Mouse (Mus musculus) hindbrain, embryonic 16.5 days (tissue): Measurements from ENCODE around the gene Arhgap17. TPM values are rescaled to one million over a fixed set of nuclear protein-coding genes. Genes with fewer than 3 reads are reported as not detected.

Experiments
- ATAC-seq: fragments of 200-750 bp; cut with Nextera tagmentation; 2 replicates; pipeline ENCODE4 v1.8.0; 2017; ENCODE audit warnings: moderate TSS enrichment, moderate library complexity
- H3K27ac ChIP-seq: fragments of 300-500 bp; sonication (generic); 2 replicates; pipeline ENCODE4 v1.5.1; 2014; ENCODE audit warnings: low read depth, mild to moderate bottlenecking, control low read depth, low read length, moderate library complexity
- H3K27me3 ChIP-seq: fragments of 300-500 bp; sonication (generic); replicated peaks from 2 replicates; pipeline ENCODE4 v1.6.1; 2014; ENCODE audit warnings: low read length; ENCODE audit not compliant: control insufficient read depth, insufficient read depth
- H3K36me3 ChIP-seq: fragments of 300-500 bp; sonication (generic); 2 replicates; pipeline ENCODE4 v1.6.1; 2014; ENCODE audit warnings: mild to moderate bottlenecking, low read length, moderate library complexity, mixed read lengths; ENCODE audit not compliant: control insufficient read depth, insufficient read depth
- H3K4me1 ChIP-seq: fragments of 300-500 bp; sonication (generic); 2 replicates; pipeline ENCODE4 v1.6.1; 2014; ENCODE audit warnings: low read depth, low read length; ENCODE audit not compliant: control insufficient read depth, insufficient read depth
- H3K4me2 ChIP-seq: fragments of 300-500 bp; sonication (generic); 2 replicates; pipeline ENCODE4 v1.6.1; 2014; ENCODE audit warnings: mild to moderate bottlenecking, low read length, control low read depth, moderate library complexity
- H3K4me3 ChIP-seq: fragments of 300-500 bp; sonication (generic); 2 replicates; pipeline ENCODE4 v1.5.1; 2014; ENCODE audit warnings: mild to moderate bottlenecking, low read length, control low read depth, moderate library complexity
- H3K9ac ChIP-seq: fragments of 300-500 bp; sonication (generic); 2 replicates; pipeline ENCODE4 v1.6.1; 2014; ENCODE audit warnings: low read depth, mild to moderate bottlenecking, control low read depth, low read length, moderate library complexity
- H3K9me3 ChIP-seq: fragments of 300-500 bp; sonication (generic); 2 replicates; pipeline ENCODE4 v1.6.1; 2014; ENCODE audit warnings: mild to moderate bottlenecking, low read length, moderate library complexity; ENCODE audit not compliant: control insufficient read depth
- WGBS: fragments of 180-500 bp; shearing (Covaris S2); extraction: QIAGEN DNeasy Blood & Tissue Kit; methylation state at CpG from one replicate; pipeline ENCODE4 v1.1.7; 2014; 5-methylcytosine and 5-hydroxymethylcytosine counted together
- polyA plus RNA-seq: library from polyadenylated mRNA; unstranded; fragments of >200 nt; fragmentation: Nextera tagmentation; extraction: Ambion mirVana; gene quantifications from 2 replicates; pipeline ENCODE4 v1.2.1, GENCODE M21; 2015

The Arhgap17 gene
- polyA plus RNA-seq, 1 experiment from 2014 or later: 8.8 TPM

DNA sequence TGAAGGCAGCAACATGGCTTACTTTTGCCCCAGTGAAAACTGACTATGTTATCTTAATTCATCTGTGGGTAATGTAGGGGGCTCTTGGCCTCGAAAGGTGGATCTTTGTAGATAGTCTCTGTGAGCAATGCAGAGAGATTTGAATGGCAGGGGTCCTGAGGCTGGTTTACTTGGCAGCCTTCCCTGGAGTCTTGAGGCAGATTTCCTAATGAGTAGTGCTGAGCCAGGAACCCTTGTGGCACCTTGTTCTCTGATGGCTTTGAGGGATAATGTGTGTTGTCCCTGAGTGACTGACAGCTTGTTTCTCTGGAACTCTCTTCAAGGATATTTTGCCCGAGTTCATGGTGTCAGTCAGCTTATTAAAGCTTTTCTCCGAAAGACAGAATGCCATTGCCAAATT is 31.4 kb upstream of the Arhgap17 start:
- Histone ChIP-seq H3K4me1 (no peaks in the 10 kb centered on the region), H3K4me2 (no peak overlapping the region), H3K9ac (no peak overlapping the region), H3K4me3 (no peak overlapping the region), H3K27me3 (no peaks in the 10 kb centered on the region), H3K27ac (no peak overlapping the region), H3K36me3 (0 out of 2 replicates have a peak, but pooled peaks cover 8% of the 10 kb centered on the region), H3K9me3 (no peaks in the 10 kb centered on the region)
- WGBS: 73% methylated on average over 3 of the region's 3 CpGs
- ATAC-seq: no peak

DNA sequence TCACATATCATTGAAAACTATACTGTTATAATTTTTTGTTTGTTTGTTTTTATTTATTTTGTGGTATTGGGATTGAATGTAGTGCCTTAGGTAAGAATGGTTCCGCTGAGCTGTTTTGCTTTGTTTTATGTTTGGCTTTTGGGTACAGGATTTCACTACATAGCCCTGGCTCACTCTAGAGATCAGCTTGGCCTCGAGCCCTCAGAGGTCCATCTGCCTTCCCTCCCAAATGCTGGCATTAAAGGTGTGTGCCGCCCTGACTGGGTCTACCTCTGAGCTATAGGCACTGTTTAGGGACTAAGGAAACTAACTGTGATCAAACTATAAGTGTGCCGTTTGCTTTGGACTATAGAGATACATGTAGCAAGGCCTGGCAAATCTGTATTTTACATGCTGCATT is 29.6 kb upstream of the Arhgap17 start:
- no peak overlapping the region for H3K4me2 ChIP-seq
- H3K4me1 ChIP-seq: no peaks in the 10 kb centered on the region
- H3K9ac ChIP-seq: no peak overlapping the region
- no peak for ATAC-seq
- WGBS: 85% methylated on average over 4 of the region's 4 CpGs
- no peaks in the 10 kb centered on the region for H3K9me3 ChIP-seq
- H3K36me3 ChIP-seq: 0 out of 2 replicates have a peak, but pooled peaks cover 2% of the 10 kb centered on the region
- no peak overlapping the region for H3K27ac ChIP-seq
- no peaks in the 10 kb centered on the region for H3K27me3 ChIP-seq
- no peak overlapping the region for H3K4me3 ChIP-seq

DNA sequence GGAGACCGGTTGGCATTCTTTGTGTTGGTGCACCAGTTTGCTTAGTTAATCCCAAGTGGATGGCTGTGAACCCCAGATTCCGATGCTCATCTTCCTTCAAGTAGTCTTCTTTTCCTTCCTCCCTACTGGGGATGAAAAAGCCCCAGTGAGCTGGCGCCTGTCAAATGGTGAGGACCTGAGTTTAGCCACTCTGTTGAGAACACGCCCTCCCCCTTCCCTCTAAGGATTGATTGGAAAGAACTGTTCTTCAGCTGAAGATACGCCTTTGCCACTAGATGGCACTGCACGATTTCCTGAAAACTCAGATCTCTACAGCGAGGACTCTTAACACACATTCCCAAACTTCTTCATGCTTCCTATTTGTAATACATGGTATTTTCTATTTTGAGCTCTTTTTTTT is 29.1 kb upstream of the Arhgap17 start:
- H3K27ac ChIP-seq: no peak overlapping the region
- 24% methylated on average over 7 of the region's 7 CpGs for WGBS
- no peak overlapping the region for H3K9ac ChIP-seq
- no peaks in the 10 kb centered on the region for H3K27me3 ChIP-seq
- ATAC-seq: 0 out of 2 replicates have a peak, but pooled peaks have one; percentile 54
- H3K36me3 ChIP-seq: 0 out of 2 replicates have a peak, but pooled peaks cover 2% of the 10 kb centered on the region
- no peaks in the 10 kb centered on the region for H3K9me3 ChIP-seq
- H3K4me3 ChIP-seq: no peak overlapping the region
- no peaks in the 10 kb centered on the region for H3K4me1 ChIP-seq
- H3K4me2 ChIP-seq: no peak overlapping the region

DNA sequence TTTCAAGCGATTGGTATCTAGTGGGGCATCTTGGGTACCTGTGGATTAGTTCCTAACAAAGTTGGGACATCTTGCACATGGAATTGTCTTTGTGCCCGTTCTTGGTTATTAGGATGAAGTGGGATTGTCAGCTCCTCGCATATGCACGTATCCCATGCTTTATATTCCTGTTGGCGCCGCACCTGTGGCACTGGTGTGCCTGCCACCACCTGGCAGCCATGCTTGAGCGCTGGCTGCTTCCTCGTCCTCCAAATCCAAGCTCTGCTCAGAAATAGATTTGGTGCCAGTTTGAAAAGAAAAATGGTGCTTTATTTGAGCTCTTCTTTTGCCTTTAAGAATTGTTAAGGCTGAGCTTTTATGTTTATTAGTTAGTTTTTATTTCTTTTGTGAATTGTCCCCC is 28.2 kb upstream of the Arhgap17 start:
- H3K36me3 ChIP-seq: 0 out of 2 replicates have a peak, but pooled peaks cover 1% of the 10 kb centered on the region
- H3K27me3 ChIP-seq: no peaks in the 10 kb centered on the region
- no peak overlapping the region for H3K4me2 ChIP-seq
- H3K27ac ChIP-seq: no peak overlapping the region
- WGBS: 88% methylated on average over 8 of the region's 8 CpGs
- H3K4me1 ChIP-seq: no peaks in the 10 kb centered on the region
- no peak overlapping the region for H3K9ac ChIP-seq
- no peaks in the 10 kb centered on the region for H3K9me3 ChIP-seq
- H3K4me3 ChIP-seq: no peak overlapping the region
- no peak for ATAC-seq

DNA sequence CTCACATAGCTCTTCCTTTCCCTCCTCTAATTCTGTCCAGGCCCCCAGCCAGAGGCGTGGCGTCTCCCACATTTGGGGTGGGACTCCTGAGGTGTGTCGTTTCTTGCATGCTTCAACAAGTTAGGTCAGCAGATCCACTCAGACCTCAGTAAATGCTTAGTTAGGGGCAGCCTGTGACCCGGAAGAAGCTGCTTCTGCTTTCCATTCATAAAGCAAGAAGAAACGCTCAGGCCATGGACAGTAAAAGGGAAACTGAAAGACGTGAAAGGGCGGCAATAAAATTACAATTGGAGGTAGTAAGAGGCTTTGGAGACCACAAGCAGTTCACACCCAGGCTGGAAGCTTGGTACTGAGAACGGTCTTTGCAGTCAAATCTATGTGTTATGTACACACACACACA is 27.7 kb upstream of the Arhgap17 start:
- no peak overlapping the region for H3K4me3 ChIP-seq
- no peaks in the 10 kb centered on the region for H3K9me3 ChIP-seq
- H3K4me1 ChIP-seq: no peaks in the 10 kb centered on the region
- H3K9ac ChIP-seq: no peak overlapping the region
- WGBS: 82% methylated on average over 8 of the region's 8 CpGs
- ATAC-seq: no peak
- no peak overlapping the region for H3K27ac ChIP-seq
- H3K27me3 ChIP-seq: no peaks in the 10 kb centered on the region
- no peaks in the 10 kb centered on the region for H3K36me3 ChIP-seq
- no peak overlapping the region for H3K4me2 ChIP-seq

DNA sequence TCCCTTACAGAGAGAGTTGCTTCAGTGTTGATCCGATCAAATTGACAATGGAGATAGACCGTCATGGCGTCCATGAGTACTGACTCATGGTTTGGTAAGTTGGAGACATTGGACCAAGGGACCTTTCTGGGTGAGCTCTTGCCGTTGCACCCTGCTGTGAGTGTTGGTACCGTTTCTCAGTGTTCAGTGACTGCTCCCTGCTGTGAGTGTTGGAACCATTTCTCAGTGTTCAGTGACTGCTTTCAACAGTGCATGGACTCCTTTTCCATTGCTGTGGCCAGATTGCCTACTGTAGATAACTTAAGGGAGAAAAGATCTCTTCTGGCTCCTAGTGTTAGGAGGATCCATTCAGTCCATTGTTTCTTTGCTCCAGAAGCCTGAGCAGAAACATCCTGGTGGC is 27.2 kb upstream of the Arhgap17 start:
- WGBS: 79% methylated on average over 5 of the region's 5 CpGs
- no peak overlapping the region for H3K4me3 ChIP-seq
- no peak overlapping the region for H3K9ac ChIP-seq
- no peak for ATAC-seq
- no peaks in the 10 kb centered on the region for H3K27me3 ChIP-seq
- no peaks in the 10 kb centered on the region for H3K36me3 ChIP-seq
- no peak overlapping the region for H3K4me2 ChIP-seq
- no peak overlapping the region for H3K27ac ChIP-seq
- H3K4me1 ChIP-seq: no peaks in the 10 kb centered on the region
- H3K9me3 ChIP-seq: no peaks in the 10 kb centered on the region

DNA sequence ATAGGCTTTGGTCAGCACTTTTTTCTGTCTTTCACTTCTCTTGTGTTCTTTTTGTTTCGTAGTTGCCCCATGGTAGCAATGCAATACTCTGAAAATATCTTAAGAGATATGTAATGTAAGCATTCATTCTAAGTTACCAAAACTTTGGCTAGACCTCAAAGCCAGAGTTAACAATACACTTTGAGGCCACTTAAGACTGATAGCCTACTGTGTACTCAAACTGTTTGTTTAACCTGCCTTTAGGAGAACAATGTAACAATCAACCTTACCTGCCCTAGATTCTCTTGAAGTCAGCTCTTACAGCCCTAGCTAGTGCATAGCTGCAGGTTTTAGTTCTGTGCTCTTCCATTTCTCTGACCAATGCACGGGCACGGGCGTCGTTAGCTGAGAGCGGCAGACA is 24.6 kb upstream of the Arhgap17 start:
- Histone ChIP-seq H3K4me1 (no peaks in the 10 kb centered on the region), H3K36me3 (no peaks in the 10 kb centered on the region), H3K27me3 (no peaks in the 10 kb centered on the region), H3K27ac (no peak overlapping the region), H3K9ac (no peak overlapping the region), H3K9me3 (no peaks in the 10 kb centered on the region), H3K4me3 (no peak overlapping the region), H3K4me2 (no peak overlapping the region)
- ATAC-seq: no peak
- 96% methylated on average over 6 of the region's 6 CpGs for WGBS

DNA sequence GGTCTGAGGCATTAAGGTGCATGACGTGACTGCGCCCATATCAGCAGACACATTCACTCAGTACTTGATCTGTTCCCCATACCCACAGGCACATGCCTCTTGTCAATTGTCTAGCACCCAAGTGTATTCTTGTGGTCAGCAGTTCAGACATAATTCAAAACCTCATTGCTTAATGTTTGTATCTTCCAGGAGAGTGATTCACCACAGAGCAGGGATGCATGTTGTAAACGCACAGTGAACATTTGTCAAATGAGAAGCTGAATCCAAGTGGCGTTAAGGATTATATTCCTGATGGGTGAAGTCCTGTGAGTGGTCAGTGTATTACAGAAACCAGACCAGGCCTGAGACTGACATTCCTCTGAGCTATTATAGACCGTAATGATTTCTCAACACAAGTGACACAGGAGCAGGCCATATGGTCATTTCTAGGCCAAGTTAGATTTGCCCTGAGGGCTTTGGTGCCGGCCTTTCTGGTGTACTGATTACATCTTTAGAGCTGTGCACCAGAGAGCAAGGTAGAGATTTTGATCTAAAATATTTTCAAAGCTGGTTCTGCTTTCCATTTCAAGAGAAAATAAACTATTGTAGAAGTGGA is 20.1 kb upstream of the Arhgap17 start:
- no peak for ATAC-seq
- Histone ChIP-seq H3K4me3 (no peak overlapping the region), H3K36me3 (0 out of 2 replicates have a peak, but pooled peaks cover 10% of the 10 kb centered on the region), H3K9me3 (no peaks in the 10 kb centered on the region), H3K27ac (no peak overlapping the region), H3K27me3 (no peaks in the 10 kb centered on the region), H3K9ac (no peak overlapping the region), H3K4me1 (no peaks in the 10 kb centered on the region), H3K4me2 (no peak overlapping the region)
- WGBS: 87% methylated on average over 6 of the region's 6 CpGs

DNA sequence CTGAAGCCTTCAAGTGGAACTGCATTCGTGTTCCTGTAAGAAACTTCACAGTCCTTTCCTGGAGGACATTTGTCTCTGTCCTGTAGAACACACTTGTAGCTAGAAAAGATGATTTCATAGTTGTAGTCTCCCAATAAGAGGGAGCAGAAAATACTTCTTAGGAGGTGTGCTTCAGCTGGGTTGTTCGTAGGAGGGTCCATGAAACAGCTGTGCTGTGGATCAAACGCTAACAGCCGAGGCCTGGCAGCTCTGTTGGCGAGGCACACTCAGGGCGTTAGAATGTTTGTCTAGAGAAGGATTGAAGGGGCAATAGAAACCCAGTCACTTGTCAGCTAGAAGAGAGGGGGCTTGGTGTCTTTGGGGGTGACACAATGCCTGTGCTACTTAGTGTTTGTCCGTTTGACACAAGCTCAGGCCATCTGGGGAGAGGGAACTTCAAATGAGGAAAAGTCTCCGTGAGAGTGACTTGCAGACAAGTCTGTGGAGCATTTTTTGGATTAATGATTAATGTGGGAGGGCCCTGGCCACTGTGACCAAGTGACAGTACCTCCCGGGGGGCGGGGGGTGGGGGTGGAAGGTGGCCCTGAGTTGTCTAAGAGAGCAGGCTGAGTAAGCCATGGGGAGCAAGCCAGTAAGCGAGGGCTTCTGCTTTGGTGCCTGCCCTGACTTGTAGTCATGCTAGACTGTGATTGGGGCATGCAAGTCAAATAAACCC is 16.1 kb upstream of the Arhgap17 start:
- Histone ChIP-seq H3K9ac (no peak overlapping the region), H3K36me3 (0 out of 2 replicates have a peak, but pooled peaks cover 10% of the 10 kb centered on the region), H3K27ac (no peak overlapping the region), H3K4me3 (no peak overlapping the region), H3K4me2 (no peak overlapping the region), H3K27me3 (no peaks in the 10 kb centered on the region), H3K9me3 (no peaks in the 10 kb centered on the region), H3K4me1 (no peaks in the 10 kb centered on the region)
- no peak for ATAC-seq
- 73% methylated on average over 11 of the region's 11 CpGs for WGBS
